In the genomic region with DNA sequence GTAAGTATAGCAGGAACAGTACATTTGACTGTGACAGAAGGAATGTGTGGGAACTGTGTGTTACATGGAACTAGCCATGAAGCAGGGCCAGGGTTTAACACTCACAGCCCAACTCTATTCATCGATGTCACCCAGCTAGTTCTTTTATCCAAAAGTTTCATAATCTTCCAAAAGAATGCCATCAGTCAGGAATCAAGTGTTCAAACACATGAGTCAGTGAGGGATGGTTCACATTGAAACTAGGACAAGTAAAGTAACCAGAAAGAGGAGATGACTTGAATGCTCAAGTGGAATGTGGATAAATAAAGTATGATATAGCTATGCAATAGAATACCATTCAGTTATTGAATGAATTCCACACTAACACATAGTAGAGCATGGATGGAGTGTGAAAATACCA, we compare ENCODE assay signal across 33 mouse cellular contexts.
"Had no signal": no experiment of that assay in that cellular context is flagged by ENCODE, and none has a peak within 500 bp of the region (broad histone marks: within the 10 kb centered on the region; RNA-seq: fewer than 3 reads in every experiment).

No protein-coding gene starts in this region.

- H3K4me1 ChIP-seq: limb, embryonic 10.5 days; limb, embryonic 12.5 days; limb, embryonic 13.5 days; limb, embryonic 15.5 days; liver, embryonic 12.5 days; liver, embryonic 13.5 days; liver, embryonic 15.5 days; lung, embryonic 15.5 days; megakaryocyte, embryonic 14.5 days; midbrain, embryonic 10.5 days; midbrain, embryonic 12.5 days; midbrain, embryonic 13.5 days; neural tube, embryonic 12.5 days; neural tube, embryonic 13.5 days had no signal

- H3K4me2 ChIP-seq: limb, embryonic 12.5 days; limb, embryonic 13.5 days; limb, embryonic 15.5 days; liver, embryonic 11.5 days; liver, embryonic 12.5 days; liver, embryonic 13.5 days; liver, embryonic 15.5 days; lung, embryonic 14.5 days; lung, embryonic 15.5 days; midbrain, embryonic 11.5 days; midbrain, embryonic 12.5 days; midbrain, embryonic 13.5 days; midbrain, embryonic 15.5 days; neural tube, embryonic 12.5 days; neural tube, embryonic 13.5 days had no signal

- H3K27me3 ChIP-seq: limb, embryonic 12.5 days; limb, embryonic 13.5 days; limb, embryonic 15.5 days; liver, embryonic 12.5 days; liver, embryonic 13.5 days; liver, embryonic 15.5 days; lung, embryonic 15.5 days; megakaryocyte, embryonic 14.5 days; midbrain, embryonic 12.5 days; midbrain, embryonic 13.5 days; midbrain, embryonic 15.5 days; neural tube, embryonic 12.5 days; neural tube, embryonic 13.5 days had no signal

- H3K36me3 ChIP-seq: limb, embryonic 10.5 days; limb, embryonic 12.5 days; limb, embryonic 13.5 days; limb, embryonic 15.5 days; liver, embryonic 12.5 days; liver, embryonic 13.5 days; liver, embryonic 15.5 days; lung, embryonic 15.5 days; midbrain, embryonic 10.5 days; midbrain, embryonic 12.5 days; midbrain, embryonic 13.5 days; midbrain, embryonic 15.5 days; neural tube, embryonic 12.5 days; neural tube, embryonic 13.5 days had no signal

- H3K9ac ChIP-seq: limb, embryonic 12.5 days; limb, embryonic 13.5 days; limb, embryonic 15.5 days; liver, embryonic 12.5 days; liver, embryonic 13.5 days; liver, embryonic 14.5 days; liver, embryonic 15.5 days; liver, postnatal 0 days; lung, embryonic 14.5 days; lung, embryonic 15.5 days; midbrain, embryonic 12.5 days; midbrain, embryonic 13.5 days; midbrain, embryonic 15.5 days; neural tube, embryonic 12.5 days; neural tube, embryonic 13.5 days had no signal

- H3K4me3 ChIP-seq: limb, embryonic 10.5 days; limb, embryonic 12.5 days; limb, embryonic 13.5 days; limb, embryonic 15.5 days; liver, embryonic 12.5 days; liver, embryonic 13.5 days; liver, embryonic 15.5 days; lung, embryonic 15.5 days; megakaryocyte, embryonic 14.5 days; midbrain, embryonic 10.5 days; midbrain, embryonic 12.5 days; midbrain, embryonic 13.5 days; midbrain, embryonic 15.5 days; myocyte; neural tube, embryonic 12.5 days; neural tube, embryonic 13.5 days had no signal

- H3K27ac ChIP-seq: limb, embryonic 10.5 days; limb, embryonic 12.5 days; limb, embryonic 13.5 days; limb, embryonic 15.5 days; liver, embryonic 12.5 days; liver, embryonic 13.5 days; liver, embryonic 14.5 days; liver, embryonic 15.5 days; lung, embryonic 15.5 days; macrophage; midbrain, embryonic 10.5 days; midbrain, embryonic 12.5 days; midbrain, embryonic 13.5 days; midbrain, embryonic 15.5 days; neural tube, embryonic 12.5 days; neural tube, embryonic 13.5 days had no signal

- ATAC-seq: liver, embryonic 12.5 days; liver, postnatal 0 days; lung, postnatal 0 days; midbrain, embryonic 13.5 days; midbrain, embryonic 15.5 days; midbrain, embryonic 16.5 days had no signal

- DNase-seq: left cerebral cortex, postnatal 4 days; liver; liver, embryonic 13.5 days; liver, postnatal 0 days; lung, adult 18-20 months; lung, adult 2 months; lung, embryonic 14.5 days; lung, postnatal 10 days; lung, postnatal 14 days; lung, postnatal 36 days; lung, postnatal 4 days; midbrain, embryonic 14.5 days had no signal

- H3K9me3 ChIP-seq: limb, embryonic 10.5 days; limb, embryonic 12.5 days; limb, embryonic 13.5 days; limb, embryonic 15.5 days; liver, embryonic 12.5 days; liver, embryonic 13.5 days; liver, embryonic 15.5 days; lung, embryonic 15.5 days; megakaryocyte, embryonic 14.5 days; midbrain, embryonic 10.5 days; midbrain, embryonic 12.5 days; midbrain, embryonic 13.5 days; midbrain, embryonic 15.5 days; neural tube, embryonic 12.5 days; neural tube, embryonic 13.5 days had no signal
